Comparison of ENCODE assay signal across 21 mouse cellular contexts in the genomic region with DNA sequence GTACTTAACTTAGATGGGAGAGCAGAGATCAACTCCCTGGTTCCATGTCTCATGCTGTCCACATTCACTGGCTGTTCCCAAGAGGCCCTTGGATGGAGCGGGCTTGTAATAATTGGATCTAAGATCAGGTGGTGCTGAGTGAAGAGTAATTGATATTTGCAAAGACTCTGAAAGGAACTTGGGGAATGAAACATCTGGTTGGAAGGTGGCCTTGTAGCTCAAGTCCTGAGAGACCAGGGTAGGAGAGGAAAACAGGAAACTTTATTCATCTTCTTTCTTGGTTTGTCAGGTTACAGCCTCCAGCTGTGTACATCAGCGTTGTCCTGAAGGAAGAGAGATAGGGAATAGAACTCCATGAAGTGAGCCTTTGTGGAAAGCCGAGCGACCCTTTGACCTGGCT.
DNase-seq lines count a peak whose midpoint lies in the region; TF ChIP-seq lines count a peak whose summit lies in the region.
"Had no signal": no experiment of that assay in that cellular context is flagged by ENCODE, and none has a peak within 500 bp of the region (broad histone marks: within the 10 kb centered on the region; RNA-seq: fewer than 3 reads in every experiment).

No protein-coding gene starts in this region.

- no peaks in the 10 kb centered on the region for H3K4me1 ChIP-seq in heart, adult 2 months (ENCODE audit: control insufficient read depth, insufficient read depth, low read length)
- H3K4me1 ChIP-seq: embryonic facial prominence, embryonic 12.5 days; forebrain, embryonic 13.5 days; forebrain, embryonic 15.5 days had no signal

- H3K4me3 ChIP-seq in heart, adult 2 months: no peak overlapping the region
- H3K4me3 ChIP-seq: embryonic facial prominence, embryonic 10.5 days; embryonic facial prominence, embryonic 12.5 days; forebrain, embryonic 13.5 days; forebrain, embryonic 15.5 days had no signal

- TF ChIP-seq CTCF in heart, adult 2 months (IDR thresholded peaks at IDR 0.05): no peak

- H3K36me3 ChIP-seq in heart, adult 2 months (ENCODE audit: control insufficient read depth, insufficient read depth, low read length): no peaks in the 10 kb centered on the region
- H3K36me3 ChIP-seq: embryonic facial prominence, embryonic 10.5 days; embryonic facial prominence, embryonic 12.5 days; forebrain, embryonic 15.5 days; G1E had no signal

- H3K79me2 ChIP-seq in heart, adult 2 months (replicated peaks; ENCODE audit: control insufficient read depth, insufficient read depth, low read length): no peaks in the 10 kb centered on the region

- intact Hi-C loops in gastrocnemius, postnatal 36 days (cut with DNase I): no loop called here
- intact Hi-C loops in heart, adult 2 months (cut with DNase I): loop anchor here (10.0 kb wide), 1 partner anchor 132 kb away; no protein-coding TSS in a partner anchor
- intact Hi-C loops in heart, postnatal 14 days (cut with DNase I): no loop called here

- H3K27me3 ChIP-seq in heart, adult 2 months (ENCODE audit: control insufficient read depth, insufficient read depth, low read length): no peaks in the 10 kb centered on the region
- H3K27me3 ChIP-seq: CH12.LX; embryonic facial prominence, embryonic 12.5 days; forebrain, embryonic 13.5 days; forebrain, embryonic 15.5 days had no signal

- H3K27ac ChIP-seq in heart, adult 2 months: no peak overlapping the region
- H3K27ac ChIP-seq: embryonic facial prominence, embryonic 10.5 days; embryonic facial prominence, embryonic 12.5 days; forebrain, embryonic 13.5 days; forebrain, embryonic 15.5 days had no signal

- peak; percentile 38 for DNase-seq in gastrocnemius, adult 18-20 months (ENCODE audit: low spot score)
- no peak for DNase-seq in gastrocnemius, postnatal 36 days
- DNase-seq in heart, adult 11 months: peak; percentile 92
- no peak for DNase-seq in heart, adult 2 months
- peak; percentile 24 to 30 for DNase-seq in heart, adult 9 months (ENCODE audit: low spot score in 2 of 2)
- DNase-seq in heart, postnatal 14 days: no peak
- DNase-seq: adrenal gland, adult 8-10 months; adrenal gland, postnatal 14 days; adrenal gland, postnatal 36 days; B cell, adult 2 months; cerebellum, adult 11-12 months; cerebellum, adult 2 months; cerebellum, adult 9-10 months; cerebellum, postnatal 10 days; cerebellum, postnatal 25 days had no signal

- TF ChIP-seq POLR2A in heart, adult 2 months (IDR thresholded peaks at IDR 0.05; ENCODE audit: insufficient read depth, low read depth, low read length): no peak

- no peak overlapping the region for H3K9ac ChIP-seq in heart, adult 2 months (ENCODE audit: low read depth, low read length)
- H3K9ac ChIP-seq: embryonic facial prominence, embryonic 12.5 days; forebrain, embryonic 13.5 days; forebrain, embryonic 15.5 days had no signal

- WGBS in heart, adult 2 months: 61% methylated on average over 4 of the region's 4 CpGs

- no peak for TF ChIP-seq EP300 in heart, adult 2 months (IDR thresholded peaks at IDR 0.05; ENCODE audit: insufficient read depth, low read depth, low read length)

Comparison
In these comparisons a context has a peak if more than half of its experiments do, and no peak if none do; other contexts are left out.
1. DNase-seq: peak in gastrocnemius, adult 18-20 months (single experiment), heart, adult 11 months (single experiment) and heart, adult 9 months (2 of 2); none in gastrocnemius, postnatal 36 days (0 of 2), heart, adult 2 months (0 of 2) and heart, postnatal 14 days (0 of 2).